Mouse (Mus musculus) E14TG2a.4 (cell line): Measurements from ENCODE around the gene Ssmem1.

ENCODE experiments used
- CTCF ChIP-seq: conservative IDR thresholded peaks from 2 replicates; pipeline ENCODE4 v1.5.1; 2014; ENCODE audit warnings: low read length
- POU5F1 ChIP-seq: IDR thresholded peaks from 2 replicates; pipeline ENCODE4 v1.6.1; 2014; ENCODE audit warnings: low read length, borderline replicate concordance

- no peak for TF ChIP-seq CTCF
- TF ChIP-seq POU5F1, result no peak
These were observed 23.1 kb upstream of the Ssmem1 start for GRCm38 (mm10) chr6:30486504-30486903.
